Mouse (Mus musculus) cerebellum, postnatal 36 days (tissue): ENCODE measurements around the gene Stx1a.

Experiments used
- DNase-seq, 2 experiments: peaks; one replicate each; pipeline ENCODE4 v3.0.0; 2021 to 2022; ENCODE audit warnings: mixed read lengths in 2 of 2

The Stx1a gene

GRCm38 (mm10) chr5:135089653-135090052 lies 66.4 kb downstream of the Stx1a start, which contains the start of gene Mlxipl:
TSS of gene Mlxipl (plus strand) at chr5:135089890.
- no peak for DNase-seq
